Mouse (Mus musculus) c-Kit-positive CD71-negative TER-119-negative erythroid progenitor cells, embryonic 14.5 days (primary cell): Measurements from ENCODE around the gene Mgmt.

Experiments used
- DNase-seq: peaks from one replicate; pipeline ENCODE4 v3.0.0-alpha.2; 2013; ENCODE audit warnings: low read depth

Gene Mgmt

GRCm38 (mm10) chr7:137064255-137064654, 169.8 kb downstream of the Mgmt start:
- DNase-seq, result no peak

- DNase-seq, result no peak
These were observed 171.0 kb downstream of the Mgmt start for GRCm38 (mm10) chr7:137065408-137065807.

- DNase-seq, result no peak
These were observed 171.8 kb downstream of the Mgmt start for GRCm38 (mm10) chr7:137066211-137066610.

GRCm38 (mm10) chr7:137066997-137067396, 172.6 kb downstream of the Mgmt start:
- DNase-seq, result no peak

- DNase-seq, result no peak
These were observed 173.3 kb downstream of the Mgmt start for GRCm38 (mm10) chr7:137067758-137068157.

GRCm38 (mm10) chr7:137068796-137069195, 174.4 kb downstream of the Mgmt start:
- no peak for DNase-seq

- DNase-seq, result no peak
These were observed 175.4 kb downstream of the Mgmt start for GRCm38 (mm10) chr7:137069768-137070167.

GRCm38 (mm10) chr7:137071346-137071745, 176.9 kb downstream of the Mgmt start:
- DNase-seq, result no peak

- DNase-seq, result no peak
These were observed 179.5 kb downstream of the Mgmt start for GRCm38 (mm10) chr7:137073878-137074277.

- no peak for DNase-seq
These were observed 179.9 kb downstream of the Mgmt start for GRCm38 (mm10) chr7:137074324-137074723.

- no peak for DNase-seq
These were observed 180.9 kb downstream of the Mgmt start for GRCm38 (mm10) chr7:137075301-137075700.

- no peak for DNase-seq
These were observed 185.8 kb downstream of the Mgmt start for GRCm38 (mm10) chr7:137080171-137080570.

GRCm38 (mm10) chr7:137082171-137082570, 187.8 kb downstream of the Mgmt start:
- DNase-seq, result no peak

GRCm38 (mm10) chr7:137084651-137085050, 190.2 kb downstream of the Mgmt start:
- DNase-seq, result no peak

GRCm38 (mm10) chr7:137085969-137086606, 191.7 kb downstream of the Mgmt start:
- DNase-seq, result no peak

- DNase-seq, result no peak
These were observed 192.7 kb downstream of the Mgmt start for GRCm38 (mm10) chr7:137087136-137087535.

GRCm38 (mm10) chr7:137088141-137088540, 193.7 kb downstream of the Mgmt start:
- no peak for DNase-seq

- no peak for DNase-seq
These were observed 200.1 kb downstream of the Mgmt start for GRCm38 (mm10) chr7:137094551-137094950.

- DNase-seq, result no peak
These were observed 201.3 kb downstream of the Mgmt start for GRCm38 (mm10) chr7:137095702-137096101.

GRCm38 (mm10) chr7:137099766-137100165, 205.4 kb downstream of the Mgmt start:
- no peak for DNase-seq

GRCm38 (mm10) chr7:137102606-137103195, 208.3 kb downstream of the Mgmt start:
- no peak for DNase-seq

GRCm38 (mm10) chr7:137112101-137112500, 217.7 kb downstream of the Mgmt start:
- DNase-seq, result no peak

- no peak for DNase-seq
These were observed 221.8 kb downstream of the Mgmt start for GRCm38 (mm10) chr7:137116246-137116645.

GRCm38 (mm10) chr7:137121243-137121858, 226.9 kb downstream of the Mgmt start:
- no peak for DNase-seq
